Mouse (Mus musculus): Measurements from ENCODE around the gene Smim1. TPM values are rescaled to one million over a fixed set of nuclear protein-coding genes. Genes with fewer than 3 reads are reported as not detected.

Gene Smim1
- total RNA-seq (2021): 10 to 100 TPM; 10.3 to 14.1 TPM

GRCm38 (mm10) chr4:154025641-154026440 is at the start of gene Smim1:
TSS of gene Smim1 (minus strand) at chr4:154026230.
- intact Hi-C loops (cut with DNase I): loop anchor here (5.0 kb wide), 1 partner anchor 81 kb away; no protein-coding TSS in a partner anchor
- peak; percentile 51 to 67 for DNase-seq (ENCODE audit: low spot score in 2 of 2)

GRCm38 (mm10) chr4:154071941-154072340 is 45.9 kb upstream of the Smim1 start:
- intact Hi-C loops (cut with DNase I): no loop called here
- DNase-seq (ENCODE audit: low spot score in 2 of 2): no peak

GRCm38 (mm10) chr4:154071521-154071920 is 45.5 kb upstream of the Smim1 start:
- no peak for DNase-seq (ENCODE audit: low spot score in 2 of 2)
- intact Hi-C loops (cut with DNase I): no loop called here

GRCm38 (mm10) chr4:154070896-154071295 is 44.9 kb upstream of the Smim1 start:
- intact Hi-C loops (cut with DNase I): no loop called here
- no peak for DNase-seq (ENCODE audit: low spot score in 2 of 2)

- peak; percentile 23 to 39 for DNase-seq (ENCODE audit: low spot score in 2 of 2)
- intact Hi-C loops (cut with DNase I): loop anchor here (2.0 to 5.0 kb wide), 4 partner anchors 37 to 237 kb away; partner anchors contain the start of genes Arhgef16 and Tprgl
These were observed 39.1 kb upstream of the Smim1 start for GRCm38 (mm10) chr4:154064827-154065773.

GRCm38 (mm10) chr4:154057696-154058095 is 31.7 kb upstream of the Smim1 start:
- DNase-seq (ENCODE audit: low spot score in 2 of 2): no peak
- intact Hi-C loops (cut with DNase I): no loop called here

- intact Hi-C loops (cut with DNase I): no loop called here
- no peak for DNase-seq (ENCODE audit: low spot score in 2 of 2)
These were observed 30.6 kb upstream of the Smim1 start for GRCm38 (mm10) chr4:154056661-154057060.

- DNase-seq (ENCODE audit: low spot score in 2 of 2): no peak
- intact Hi-C loops (cut with DNase I): no loop called here
These were observed 30.0 kb upstream of the Smim1 start for GRCm38 (mm10) chr4:154056046-154056445.

- DNase-seq (ENCODE audit: low spot score in 2 of 2): no peak
- intact Hi-C loops (cut with DNase I): no loop called here
These were observed 29.5 kb upstream of the Smim1 start for GRCm38 (mm10) chr4:154055482-154055881.

- no peak for DNase-seq (ENCODE audit: low spot score in 2 of 2)
- intact Hi-C loops (cut with DNase I): no loop called here
These were observed 27.0 kb upstream of the Smim1 start for GRCm38 (mm10) chr4:154053065-154053464.

GRCm38 (mm10) chr4:154051401-154051800 is 25.4 kb upstream of the Smim1 start:
- intact Hi-C loops (cut with DNase I): no loop called here
- no peak for DNase-seq (ENCODE audit: low spot score in 2 of 2)

- no peak for DNase-seq (ENCODE audit: low spot score in 2 of 2)
- intact Hi-C loops (cut with DNase I): no loop called here
These were observed 19.8 kb upstream of the Smim1 start for GRCm38 (mm10) chr4:154045837-154046236.

GRCm38 (mm10) chr4:154042577-154042976 is 16.5 kb upstream of the Smim1 start, which contains the start of gene Ccdc27:
TSS of gene Ccdc27 (minus strand) at chr4:154042677.
- DNase-seq (ENCODE audit: low spot score in 2 of 2): no peak
- intact Hi-C loops (cut with DNase I): no loop called here

- intact Hi-C loops (cut with DNase I): no loop called here
- no peak for DNase-seq (ENCODE audit: low spot score in 2 of 2)
These were observed 11.1 kb upstream of the Smim1 start for GRCm38 (mm10) chr4:154037123-154037522.

- intact Hi-C loops (cut with DNase I): loop anchor here (5.0 kb wide), 1 partner anchor 79 kb away; no protein-coding TSS in a partner anchor
- DNase-seq (ENCODE audit: low spot score in 2 of 2): no peak
These were observed 2.6 kb upstream of the Smim1 start for GRCm38 (mm10) chr4:154028646-154029045.

GRCm38 (mm10) chr4:154028066-154028465 is 2.0 kb upstream of the Smim1 start:
- intact Hi-C loops (cut with DNase I): loop anchor here (5.0 kb wide), 1 partner anchor 79 kb away; no protein-coding TSS in a partner anchor
- DNase-seq (ENCODE audit: low spot score in 2 of 2): no peak

GRCm38 (mm10) chr4:154026441-154026761 is 371 bp upstream of the Smim1 start:
- DNase-seq (ENCODE audit: low spot score in 2 of 2): no peak
- intact Hi-C loops (cut with DNase I): loop anchor here (5.0 kb wide), 1 partner anchor 81 kb away; no protein-coding TSS in a partner anchor

GRCm38 (mm10) chr4:154024729-154025521 is 1.1 kb downstream of the Smim1 start:
- intact Hi-C loops (cut with DNase I): loop anchor here (5.0 kb wide), 1 partner anchor 82 kb away; no protein-coding TSS in a partner anchor

More at GRCm38 (mm10) chr4:154024729-154025521, 1.1 kb downstream of the Smim1 start:
- DNase-seq (ENCODE audit: low spot score in 2 of 2): peak in 1 of 2 experiments; percentile 63

All from left cerebral cortex, postnatal 36 days (tissue).